Mouse (Mus musculus) intestine, embryonic 16.5 days (tissue): ENCODE results near the gene AU040320. TPM values are rescaled to one million over a fixed set of nuclear protein-coding genes. Genes with fewer than 3 reads are reported as not detected.

Experiments used
- ATAC-seq: fragments of 200-750 bp; cut with Nextera tagmentation; 2 replicates; pipeline ENCODE4 v1.8.0; 2017; ENCODE audit warnings: moderate TSS enrichment, moderate library complexity
- H3K27ac ChIP-seq: fragments of 300-500 bp; sonication (generic); 2 replicates; pipeline ENCODE4 v1.5.1; 2014; ENCODE audit warnings: mild to moderate bottlenecking, low read length
- H3K27me3 ChIP-seq: fragments of 300-500 bp; sonication (generic); replicated peaks from 2 replicates; pipeline ENCODE4 v1.6.1; 2014; ENCODE audit warnings: low read length, control low read depth, mixed read lengths; ENCODE audit not compliant: control insufficient read depth, insufficient read depth
- H3K36me3 ChIP-seq: fragments of 300-500 bp; sonication (generic); 2 replicates; pipeline ENCODE4 v1.6.1; 2014; ENCODE audit warnings: low read length, control low read depth; ENCODE audit not compliant: control insufficient read depth, insufficient read depth
- H3K4me1 ChIP-seq: fragments of 300-500 bp; sonication (generic); 2 replicates; pipeline ENCODE4 v1.6.1; 2014; ENCODE audit warnings: low read length, control low read depth, mixed read lengths; ENCODE audit not compliant: control insufficient read depth, insufficient read depth
- H3K4me2 ChIP-seq: fragments of 300-500 bp; sonication (generic); 2 replicates; pipeline ENCODE4 v1.6.1; 2014; ENCODE audit warnings: low read depth, low read length, control low read depth
- H3K4me3 ChIP-seq: fragments of 300-500 bp; sonication (generic); 2 replicates; pipeline ENCODE4 v1.5.1; 2014; ENCODE audit warnings: mild to moderate bottlenecking, low read length
- H3K9ac ChIP-seq: fragments of 300-500 bp; sonication (generic); 2 replicates; pipeline ENCODE4 v1.6.1; 2014; ENCODE audit warnings: low read depth, low read length
- H3K9me3 ChIP-seq: fragments of 300-500 bp; sonication (generic); 2 replicates; pipeline ENCODE4 v1.6.1; 2016; ENCODE audit warnings: low read length, control low read depth; ENCODE audit not compliant: control insufficient read depth
- WGBS: fragments of 180-500 bp; shearing (Covaris S2); extraction: QIAGEN DNeasy Blood & Tissue Kit; methylation state at CpG from one replicate; pipeline ENCODE4 v1.1.7; 2014; 5-methylcytosine and 5-hydroxymethylcytosine counted together
- polyA plus RNA-seq: library from polyadenylated mRNA; unstranded; fragments of >200 nt; fragmentation: Nextera tagmentation; extraction: Ambion mirVana; gene quantifications from 2 replicates; pipeline ENCODE4 v1.2.1, GENCODE M21; 2015

AU040320 gene
- polyA plus RNA-seq, 1 experiment from 2014 or later = 36.4 TPM

GRCm38 (mm10) chr4:126775182-126775581 lies 21.8 kb downstream of the AU040320 start:
- Histone ChIP-seq H3K4me1 (peaks cover 9% of the 10 kb centered on the region), H3K36me3 (no peaks in the 10 kb centered on the region), H3K4me2 (no peak overlapping the region), H3K27ac (no peak overlapping the region), H3K9me3 (no peaks in the 10 kb centered on the region), H3K27me3 (no peaks in the 10 kb centered on the region), H3K9ac (no peak overlapping the region), H3K4me3 (no peak overlapping the region)
- WGBS = 24% methylated on average over 1 of the region's 1 CpGs
- ATAC-seq = 0 out of 2 replicates have a peak, but pooled peaks have one; percentile 47

DNA sequence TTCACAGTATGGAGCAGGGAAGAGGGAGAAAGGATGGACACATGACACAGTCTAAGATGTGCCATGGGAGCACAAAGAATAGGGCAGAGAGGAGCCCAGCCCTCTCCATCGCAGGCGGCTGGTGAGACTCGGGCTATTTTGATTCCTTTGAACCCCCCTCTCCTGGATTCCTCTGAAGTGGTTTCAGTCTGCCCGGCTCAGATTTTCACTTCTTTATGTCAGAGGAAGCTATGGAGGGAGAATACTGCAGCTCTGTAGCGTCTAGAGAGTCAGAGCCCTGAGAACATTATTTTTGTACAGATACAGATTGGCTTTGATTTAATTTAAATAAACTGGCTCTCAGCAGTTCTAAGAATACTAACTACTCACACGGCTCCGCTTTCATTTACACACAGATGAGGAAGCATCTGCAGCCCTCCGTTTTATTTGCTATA lies 25.8 kb downstream of the AU040320 start:
- no peaks in the 10 kb centered on the region for H3K27me3 ChIP-seq
- H3K27ac ChIP-seq = no peak overlapping the region
- H3K9ac ChIP-seq = no peak overlapping the region
- H3K4me1 ChIP-seq = peaks cover 9% of the 10 kb centered on the region
- no peaks in the 10 kb centered on the region for H3K36me3 ChIP-seq
- WGBS = 52% methylated on average over 8 of the region's 8 CpGs
- no peak overlapping the region for H3K4me2 ChIP-seq
- H3K4me3 ChIP-seq = no peak overlapping the region
- no peak for ATAC-seq
- H3K9me3 ChIP-seq = no peaks in the 10 kb centered on the region

DNA sequence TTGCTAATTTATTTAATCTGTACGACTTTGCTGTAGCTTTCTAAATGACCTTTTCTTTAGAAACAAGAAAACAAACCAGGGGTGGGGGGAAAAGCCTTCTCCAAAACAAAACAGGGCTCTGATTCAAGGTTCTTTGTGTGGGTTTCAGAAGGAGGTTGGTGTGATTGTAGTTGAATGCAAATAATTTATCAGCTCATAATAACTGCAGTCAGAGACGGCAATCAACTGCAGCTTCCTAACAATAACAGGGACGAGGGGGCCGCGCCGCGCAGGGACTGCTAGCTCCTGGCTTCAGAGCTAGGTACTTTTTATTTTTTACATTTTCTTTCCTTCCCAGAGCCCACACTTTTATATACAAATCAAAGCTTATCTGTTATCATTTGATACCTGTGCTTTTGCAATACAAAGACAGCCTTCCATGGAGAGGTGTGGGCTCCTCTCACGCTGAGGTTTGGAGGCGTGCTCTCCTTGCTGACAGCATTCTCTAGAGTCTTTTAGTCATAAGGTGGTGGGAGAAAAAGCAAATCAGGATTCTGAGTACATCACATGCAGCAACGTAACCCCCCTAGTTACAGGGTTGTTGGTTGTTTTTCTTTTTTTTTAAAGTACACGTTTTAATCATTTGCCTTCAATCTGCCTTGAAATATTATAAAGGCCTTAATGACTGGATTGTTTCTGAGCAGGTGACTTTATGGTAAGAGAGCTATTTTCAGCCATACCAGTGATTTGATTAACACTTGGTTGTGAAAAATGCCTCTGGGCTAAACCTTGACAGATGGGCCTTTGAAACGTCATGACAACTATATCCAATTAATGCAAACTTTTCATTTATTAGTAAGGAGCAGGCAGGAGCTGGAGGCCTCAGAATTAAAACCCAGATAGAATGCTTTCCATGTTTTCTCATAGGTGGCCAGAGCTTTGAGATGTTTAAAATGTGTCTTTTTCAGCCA lies 26.8 kb downstream of the AU040320 start:
- Histone ChIP-seq H3K9me3 (no peaks in the 10 kb centered on the region), H3K36me3 (no peaks in the 10 kb centered on the region), H3K4me1 (peaks cover 4% of the 10 kb centered on the region), H3K27ac (no peak overlapping the region), H3K27me3 (no peaks in the 10 kb centered on the region), H3K4me3 (no peak overlapping the region), H3K9ac (no peak overlapping the region), H3K4me2 (no peak overlapping the region)
- 66% methylated on average over 12 of the region's 12 CpGs for WGBS
- ATAC-seq = no peak

- no peaks in the 10 kb centered on the region for H3K9me3 ChIP-seq
- no peaks in the 10 kb centered on the region for H3K4me1 ChIP-seq
- H3K36me3 ChIP-seq = no peaks in the 10 kb centered on the region
- 83% methylated on average over 3 of the region's 3 CpGs for WGBS
- no peak for ATAC-seq
- no peak overlapping the region for H3K4me2 ChIP-seq
- H3K27me3 ChIP-seq = no peaks in the 10 kb centered on the region
- H3K27ac ChIP-seq = no peak overlapping the region
- no peak overlapping the region for H3K9ac ChIP-seq
- H3K4me3 ChIP-seq = no peak overlapping the region
Measured at GRCm38 (mm10) chr4:126781871-126782270, 28.5 kb downstream of the AU040320 start.

GRCm38 (mm10) chr4:126782512-126782911 lies 29.2 kb downstream of the AU040320 start:
- H3K4me2 ChIP-seq = no peak overlapping the region
- no peak for ATAC-seq
- 85% methylated on average over 8 of the region's 8 CpGs for WGBS
- H3K9me3 ChIP-seq = no peaks in the 10 kb centered on the region
- H3K36me3 ChIP-seq = no peaks in the 10 kb centered on the region
- no peaks in the 10 kb centered on the region for H3K27me3 ChIP-seq
- H3K27ac ChIP-seq = no peak overlapping the region
- no peak overlapping the region for H3K9ac ChIP-seq
- H3K4me3 ChIP-seq = no peak overlapping the region
- H3K4me1 ChIP-seq = no peaks in the 10 kb centered on the region

DNA sequence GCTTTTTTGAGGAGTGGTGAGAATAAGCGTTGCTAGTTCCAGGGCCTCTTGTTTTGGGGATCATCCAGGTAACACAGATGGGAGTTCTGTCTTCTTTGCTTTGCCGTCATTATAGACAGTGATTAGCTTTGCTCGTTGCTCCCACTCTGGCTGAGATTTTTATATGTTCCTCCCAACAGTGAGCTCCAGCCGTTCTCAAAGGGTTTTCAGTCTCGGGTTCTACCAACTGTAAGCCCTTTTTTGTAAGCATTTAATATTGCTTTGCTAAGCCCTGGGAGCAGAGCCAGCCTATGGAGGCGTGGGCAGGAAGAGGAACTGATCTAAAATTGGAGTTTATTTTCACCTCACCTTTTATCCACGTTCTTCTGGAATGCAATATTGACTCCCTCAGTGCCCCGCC lies 29.7 kb downstream of the AU040320 start:
- Histone ChIP-seq H3K4me1 (no peaks in the 10 kb centered on the region), H3K4me2 (no peak overlapping the region), H3K9me3 (no peaks in the 10 kb centered on the region), H3K36me3 (no peaks in the 10 kb centered on the region), H3K9ac (no peak overlapping the region), H3K27me3 (no peaks in the 10 kb centered on the region), H3K4me3 (no peak overlapping the region), H3K27ac (no peak overlapping the region)
- no peak for ATAC-seq
- WGBS = 70% methylated on average over 8 of the region's 8 CpGs

- Histone ChIP-seq H3K27me3 (no peaks in the 10 kb centered on the region), H3K27ac (no peak overlapping the region), H3K9ac (no peak overlapping the region), H3K4me3 (no peak overlapping the region), H3K9me3 (no peaks in the 10 kb centered on the region), H3K4me2 (no peak overlapping the region), H3K36me3 (0 out of 2 replicates have a peak, but pooled peaks cover 3% of the 10 kb centered on the region), H3K4me1 (no peaks in the 10 kb centered on the region)
- no peak for ATAC-seq
- 93% methylated on average over 7 of the region's 7 CpGs for WGBS
Measured at GRCm38 (mm10) chr4:126792341-126793102, 39.2 kb downstream of the AU040320 start.

- Histone ChIP-seq H3K4me3 (no peak overlapping the region), H3K27ac (no peak overlapping the region), H3K9ac (no peak overlapping the region), H3K4me2 (no peak overlapping the region), H3K36me3 (no peaks in the 10 kb centered on the region), H3K27me3 (no peaks in the 10 kb centered on the region), H3K4me1 (peaks cover 17% of the 10 kb centered on the region), H3K9me3 (no peaks in the 10 kb centered on the region)
- 93% methylated on average over 8 of the region's 8 CpGs for WGBS
- no peak for ATAC-seq
Measured at GRCm38 (mm10) chr4:126802174-126802573, 48.8 kb downstream of the AU040320 start.

GRCm38 (mm10) chr4:126803268-126803873 lies 50.0 kb downstream of the AU040320 start:
- peak overlapping the region; percentile 19; the same call in 1 of the 2 replicates for H3K4me2 ChIP-seq
- H3K9ac ChIP-seq = no peak overlapping the region
- H3K4me3 ChIP-seq = no peak overlapping the region
- peak overlapping the region; percentile 48; the same call in 1 of the 2 replicates for H3K27ac ChIP-seq
- H3K9me3 ChIP-seq = no peaks in the 10 kb centered on the region
- H3K4me1 ChIP-seq = peaks cover 17% of the 10 kb centered on the region
- 29% methylated on average over 8 of the region's 8 CpGs for WGBS
- no peaks in the 10 kb centered on the region for H3K36me3 ChIP-seq
- H3K27me3 ChIP-seq = no peaks in the 10 kb centered on the region
- ATAC-seq = peak; percentile 98
